Comparison of ENCODE assay signal across 16 mouse cellular contexts in the genomic region with DNA sequence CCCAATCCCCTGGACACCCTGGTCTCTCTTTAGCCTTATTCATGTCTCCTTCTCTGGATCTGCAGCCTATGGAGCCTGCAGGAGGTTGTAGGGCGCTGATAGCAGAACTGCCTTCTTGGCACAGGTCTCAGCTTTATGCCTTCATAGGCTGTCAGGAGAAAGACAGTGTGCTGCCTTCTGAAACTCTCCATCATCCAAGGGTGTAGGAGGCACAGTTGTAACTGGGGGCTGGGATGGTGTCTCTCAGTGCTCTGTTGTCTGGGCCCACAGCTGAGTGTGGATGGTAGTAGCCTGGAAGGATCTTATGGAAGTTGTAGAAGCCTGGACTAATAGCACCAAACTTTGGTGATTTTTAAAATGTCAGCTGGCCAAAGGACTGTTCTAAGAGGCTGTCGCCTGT. TPM values are rescaled to one million over a fixed set of nuclear protein-coding genes. Genes with fewer than 3 reads are reported as not detected.
"Had no signal": no experiment of that assay in that cellular context is flagged by ENCODE, and none has a peak within 500 bp of the region (broad histone marks: within the 10 kb centered on the region; RNA-seq: fewer than 3 reads in every experiment).

No protein-coding gene starts in this region.

- H3K27me3 ChIP-seq: kidney, embryonic 15.5 days; limb, embryonic 13.5 days; neural tube, embryonic 13.5 days had no signal

- H3K27ac ChIP-seq: limb, embryonic 13.5 days; liver, embryonic 14.5 days had no signal

- H3K9ac ChIP-seq: kidney, embryonic 15.5 days; limb, embryonic 13.5 days; liver, embryonic 14.5 days; neural tube, embryonic 13.5 days had no signal

- H3K4me2 ChIP-seq: kidney, embryonic 15.5 days; limb, embryonic 13.5 days; neural tube, embryonic 13.5 days had no signal

- DNase-seq: kidney, postnatal 4 days; left cerebral cortex, postnatal 4 days; midbrain, embryonic 14.5 days; retina, postnatal 1 day; right cerebral cortex, postnatal 14 days; thymus, adult 18-20 months; thymus, postnatal 14 days had no signal

- H3K9me3 ChIP-seq: kidney, embryonic 15.5 days; limb, embryonic 13.5 days; neural tube, embryonic 13.5 days had no signal

- H3K4me3 ChIP-seq: kidney, embryonic 15.5 days; limb, embryonic 13.5 days; neural tube, embryonic 13.5 days had no signal

RNA-seq across cellular contexts. Expression of a gene that starts 46.8 kb away (rescaled TPM):
- total RNA-seq: liver, adult 2 months; megakaryocyte-erythroid progenitor cell, adult 5-6 weeks had no signal
- polyA plus RNA-seq: liver, adult 2 months; liver, embryonic 14.5 days; lung, embryonic 16.5 days; small intestine, adult 2 months; stomach, embryonic 16.5 days had no signal
